Mouse (Mus musculus) embryonic fibroblast, embryonic 13.5 days (primary cell): ENCODE measurements around the gene Polm. TPM values are rescaled to one million over a fixed set of nuclear protein-coding genes. Genes with fewer than 3 reads are reported as not detected.

Source experiments
- H3K27ac ChIP-seq: 2 replicates; pipeline ENCODE4 v1.5.1; 2012; ENCODE audit warnings: low read length, control low read depth, inconsistent platforms; ENCODE audit not compliant: insufficient read depth
- H3K4me1 ChIP-seq: 2 replicates; pipeline ENCODE4 v1.6.1; 2011; ENCODE audit warnings: low read length; ENCODE audit not compliant: control insufficient read depth, insufficient read depth
- H3K4me3 ChIP-seq: 2 replicates; pipeline ENCODE4 v1.5.1; 2011; ENCODE audit warnings: mild to moderate bottlenecking, control low read depth, low read length; ENCODE audit not compliant: insufficient read depth
- CTCF ChIP-seq: IDR thresholded peaks from 2 replicates; pipeline ENCODE4 v1.5.1; 2011; ENCODE audit warnings: mild to moderate bottlenecking, control low read depth, low read length, moderate library complexity, borderline replicate concordance; ENCODE audit not compliant: insufficient read depth
- POLR2A ChIP-seq: IDR thresholded peaks from 2 replicates; pipeline ENCODE4 v1.6.1; 2011; ENCODE audit warnings: low read depth, mild to moderate bottlenecking, control low read depth, low read length, moderate library complexity
- polyA plus RNA-seq: library from polyadenylated mRNA; stranded (reverse); fragments of >200 nt; gene quantifications from 2 replicates; pipeline ENCODE4 v1.2.4, GENCODE M21; 2011; ENCODE audit warnings: low read depth; ENCODE audit not compliant: missing spikeins, insufficient read length

The Polm gene
- 9.9 and 13.0 TPM in 2 replicates for polyA plus RNA-seq

GRCm38 (mm10) chr11:5837251-5838246 lies at the start of gene Polm:
Polm (minus strand) TSS chr11:5838016.
- TF ChIP-seq CTCF (peak; percentile 62; the same call in 1 of the 2 replicates), POLR2A (peak; percentile 80)
- H3K27ac ChIP-seq: peak within 1 kb of the TSS; percentile 73
- peaks cover 7% of the 10 kb centered on the region; the same call in 1 of the 2 replicates for H3K4me1 ChIP-seq
- peak within 1 kb of the TSS; percentile 72 for H3K4me3 ChIP-seq

GRCm38 (mm10) chr11:5887250-5887649 lies 49.4 kb upstream of the Polm start:
- Histone ChIP-seq H3K4me3 (no peak overlapping the region), H3K27ac (no peak overlapping the region), H3K4me1 (peaks cover 7% of the 10 kb centered on the region)
- no peak for TF ChIP-seq CTCF
- no peak for TF ChIP-seq POLR2A

GRCm38 (mm10) chr11:5886187-5886586 lies 48.4 kb upstream of the Polm start:
- TF ChIP-seq CTCF (no peak), POLR2A (no peak)
- peaks cover 4% of the 10 kb centered on the region; the same call in 1 of the 2 replicates for H3K4me1 ChIP-seq
- no peak overlapping the region for H3K27ac ChIP-seq
- no peak overlapping the region for H3K4me3 ChIP-seq

GRCm38 (mm10) chr11:5882518-5882917 lies 44.7 kb upstream of the Polm start:
- no peak overlapping the region for H3K27ac ChIP-seq
- no peaks in the 10 kb centered on the region for H3K4me1 ChIP-seq
- H3K4me3 ChIP-seq: no peak overlapping the region
- TF ChIP-seq POLR2A (no peak), CTCF (no peak)

- peak; percentile 83 for TF ChIP-seq CTCF
- no peak for TF ChIP-seq POLR2A
- Histone ChIP-seq H3K4me1 (0 out of 2 replicates have a peak, but pooled peaks cover 2% of the 10 kb centered on the region), H3K27ac (no peak overlapping the region), H3K4me3 (no peak overlapping the region)
Measured at GRCm38 (mm10) chr11:5879905-5880304, 42.1 kb upstream of the Polm start.

GRCm38 (mm10) chr11:5878661-5879060 lies 40.8 kb upstream of the Polm start:
- peak overlapping the region; percentile 28; the same call in 1 of the 2 replicates for H3K4me3 ChIP-seq
- H3K27ac ChIP-seq: peak overlapping the region; percentile 86
- TF ChIP-seq CTCF (no peak), POLR2A (no peak)
- 0 out of 2 replicates have a peak, but pooled peaks cover 2% of the 10 kb centered on the region for H3K4me1 ChIP-seq

GRCm38 (mm10) chr11:5877921-5878526 lies 40.2 kb upstream of the Polm start, which contains the start of gene Pold2:
Pold2 (minus strand) TSS chr11:5878292.
- H3K27ac ChIP-seq: peak within 1 kb of the TSS; percentile 86
- 0 out of 2 replicates have a peak, but pooled peaks cover 2% of the 10 kb centered on the region for H3K4me1 ChIP-seq
- peak within 1 kb of the TSS; percentile 72 for H3K4me3 ChIP-seq
- peak; percentile 93 for TF ChIP-seq POLR2A
- TF ChIP-seq CTCF: no peak

- Histone ChIP-seq H3K4me3 (peak overlapping the region; percentile 72), H3K4me1 (0 out of 2 replicates have a peak, but pooled peaks cover 2% of the 10 kb centered on the region), H3K27ac (no peak overlapping the region)
- no peak for TF ChIP-seq POLR2A
Measured at GRCm38 (mm10) chr11:5877421-5877820, 39.6 kb upstream of the Polm start.

GRCm38 (mm10) chr11:5873192-5873591 lies 35.4 kb upstream of the Polm start:
- Histone ChIP-seq H3K27ac (no peak overlapping the region), H3K4me1 (0 out of 2 replicates have a peak, but pooled peaks cover 2% of the 10 kb centered on the region), H3K4me3 (no peak overlapping the region)
- TF ChIP-seq POLR2A: peak; percentile 35; the same call in 1 of the 2 replicates
- no peak for TF ChIP-seq CTCF

- Histone ChIP-seq H3K4me1 (0 out of 2 replicates have a peak, but pooled peaks cover 2% of the 10 kb centered on the region), H3K27ac (no peak overlapping the region), H3K4me3 (no peak overlapping the region)
- no peak for TF ChIP-seq CTCF
Measured at GRCm38 (mm10) chr11:5872707-5873106, 34.9 kb upstream of the Polm start.
